Comparison of ENCODE assay signal across 9 mouse cellular contexts in genomic region chr10:53527838-53528773, GRCm38 (mm10).
DNase-seq lines count a peak whose midpoint lies in the region; TF ChIP-seq lines count a peak whose summit lies in the region.
"Had no signal": no experiment of that assay in that cellular context is flagged by ENCODE, and none has a peak within 500 bp of the region (broad histone marks: within the 10 kb centered on the region; RNA-seq: fewer than 3 reads in every experiment).

No protein-coding gene starts in this region.

- no peaks in the 10 kb centered on the region for H3K27me3 ChIP-seq in E14TG2a.4 (ENCODE audit: insufficient read depth, low read length)
- H3K27me3 ChIP-seq: heart, embryonic 13.5 days had no signal

- TF ChIP-seq CTCF in E14TG2a.4 (conservative IDR thresholded peaks at IDR 0.05; ENCODE audit: low read length) = peak; percentile 41
- TF ChIP-seq CTCF in lung, adult 2 months (IDR thresholded peaks at IDR 0.05; ENCODE audit: insufficient read depth, low read length) = peak; percentile 65

- intact Hi-C loops in heart, postnatal 36 days (cut with DNase I) = loop anchor here (1.0 to 10.0 kb wide), 3 partner anchors 180 to 993 kb away; no protein-coding TSS in a partner anchor

- no peak for TF ChIP-seq POLR2A in lung, adult 2 months (IDR thresholded peaks at IDR 0.05; ENCODE audit: borderline replicate concordance, extremely low read depth, low read depth, low read length)

- DNase-seq in adrenal gland, postnatal 14 days = peak; percentile 70
- DNase-seq in embryo, embryonic 9.5 days (ENCODE audit: extremely low spot score) = peak; percentile 53
- peak; percentile 60 to 68 for DNase-seq in heart, postnatal 36 days
- peak; percentile 81 for DNase-seq in layer of hippocampus, adult 11-12 months (ENCODE audit: low spot score)
- DNase-seq in lung, adult 2 months = peak; percentile 31
- DNase-seq in ovary, postnatal 36 days (ENCODE audit: low spot score) = peak; percentile 44
- DNase-seq in urinary bladder, postnatal 36 days (ENCODE audit: low spot score in 2 of 2) = peak; percentile 25 to 51

- peaks cover 8% of the 10 kb centered on the region; the same call in 1 of the 2 replicates for H3K4me1 ChIP-seq in E14TG2a.4 (replicated peaks; ENCODE audit: low read depth, low read length)
- H3K4me1 ChIP-seq in lung, adult 2 months (ENCODE audit: control insufficient read depth, insufficient read depth, low read length) = no peaks in the 10 kb centered on the region

- 26% methylated on average over 6 of the region's 6 CpGs for WGBS in lung, adult 2 months

- H3K4me3 ChIP-seq in E14TG2a.4 (replicated peaks; ENCODE audit: low read length) = no peak overlapping the region
- no peak overlapping the region for H3K4me3 ChIP-seq in lung, adult 2 months (replicated peaks; ENCODE audit: extremely low read depth, low read depth, low read length)
- H3K4me3 ChIP-seq: heart, embryonic 13.5 days had no signal

- H3K36me3 ChIP-seq in E14TG2a.4 (ENCODE audit: insufficient read depth, low read length) = no peaks in the 10 kb centered on the region
- H3K36me3 ChIP-seq: heart, embryonic 13.5 days had no signal

- peaks cover 3% of the 10 kb centered on the region for H3K9me3 ChIP-seq in E14TG2a.4 (ENCODE audit: low read length)

Comparison
In these comparisons a context has a peak if more than half of its experiments do, and no peak if none do; other contexts are left out.
1. DNase-seq: peak in every context shown above with its lines; median percentile 81 in layer of hippocampus, adult 11-12 months; 70 in adrenal gland, postnatal 14 days; 64 in heart, postnatal 36 days; 53 in embryo, embryonic 9.5 days; 44 in ovary, postnatal 36 days; 38 in urinary bladder, postnatal 36 days; 31 in lung, adult 2 months.